Mouse (Mus musculus) 416B (cell line): ENCODE data around the gene Adra1b.

Experiments
- DNase-seq: peaks from one replicate; pipeline ENCODE4 v3.0.0; 2011; ENCODE audit warnings: low read depth

The Adra1b gene

DNA sequence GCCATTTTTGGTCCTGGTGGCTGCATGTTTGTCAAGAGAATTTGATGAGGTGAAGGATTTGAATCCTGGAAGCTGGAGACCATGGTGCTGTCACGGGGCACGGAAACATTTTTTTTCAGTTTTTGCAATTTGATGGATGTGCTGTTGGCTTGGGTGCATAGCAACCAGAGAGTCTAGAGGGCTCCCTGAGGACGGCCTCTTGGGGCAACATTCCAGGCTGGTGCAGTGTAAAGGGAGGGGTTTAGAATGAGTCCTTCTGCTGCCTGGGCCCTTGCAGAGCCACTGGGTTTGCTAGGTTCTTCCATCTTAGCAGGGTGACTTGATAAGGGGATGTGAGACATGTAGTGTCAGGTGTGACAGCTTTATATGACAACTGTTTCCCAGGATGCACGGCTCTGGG, 8.5 kb downstream of the Adra1b start:
- DNase-seq: no peak

DNA sequence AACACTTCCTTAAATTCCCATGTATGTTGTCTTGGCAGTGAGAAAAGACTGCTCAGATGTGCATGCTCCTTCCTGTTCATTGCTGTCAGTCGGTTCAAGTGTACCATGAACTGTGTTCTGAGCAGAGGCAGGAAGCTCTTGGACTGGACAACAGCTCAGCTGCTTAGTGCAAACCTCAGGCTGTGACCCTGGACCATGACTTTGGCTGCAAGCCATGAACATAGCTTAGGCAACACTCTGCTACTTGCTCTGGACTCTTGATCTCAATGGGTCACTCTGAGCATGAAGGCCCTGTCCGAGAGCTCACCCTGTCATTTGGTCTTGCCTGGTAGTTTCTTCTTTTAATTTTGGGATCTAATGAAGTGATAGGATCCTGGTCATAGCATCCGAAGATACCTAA, 9.6 kb downstream of the Adra1b start:
- no peak for DNase-seq

DNA sequence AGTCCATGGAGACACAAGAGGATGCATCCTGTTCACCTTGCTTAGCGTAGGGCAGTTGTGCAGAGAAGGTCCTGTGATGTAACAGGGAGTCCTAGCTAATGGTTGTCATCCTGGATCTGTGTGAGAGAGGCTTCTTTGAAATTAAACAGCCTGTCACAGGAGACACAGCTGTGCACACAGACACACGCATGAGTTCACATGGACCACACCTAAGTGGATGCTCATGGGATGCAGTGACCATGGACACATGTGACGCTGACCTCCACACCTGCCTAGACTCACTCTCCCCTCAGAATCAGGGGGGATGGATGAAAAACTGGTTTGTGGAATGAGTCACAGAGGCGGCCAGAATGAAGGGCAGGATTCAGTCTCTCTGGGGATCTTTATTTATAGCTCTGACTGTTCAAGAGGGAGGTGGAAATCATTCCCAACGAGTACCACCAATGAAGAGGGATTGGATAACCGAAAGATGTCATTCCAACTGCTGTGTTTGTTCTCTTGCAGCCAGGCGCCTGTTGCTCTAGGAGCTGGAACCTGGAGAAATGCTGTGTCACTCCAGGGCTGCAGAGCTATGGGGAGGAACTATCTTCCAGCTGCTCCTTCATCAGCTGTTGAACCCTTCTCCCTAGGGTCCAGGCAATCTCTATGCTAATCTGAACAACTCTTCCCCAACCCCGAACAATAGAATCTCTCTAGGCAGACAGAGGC, 11.6 kb downstream of the Adra1b start:
- DNase-seq: no peak

DNA sequence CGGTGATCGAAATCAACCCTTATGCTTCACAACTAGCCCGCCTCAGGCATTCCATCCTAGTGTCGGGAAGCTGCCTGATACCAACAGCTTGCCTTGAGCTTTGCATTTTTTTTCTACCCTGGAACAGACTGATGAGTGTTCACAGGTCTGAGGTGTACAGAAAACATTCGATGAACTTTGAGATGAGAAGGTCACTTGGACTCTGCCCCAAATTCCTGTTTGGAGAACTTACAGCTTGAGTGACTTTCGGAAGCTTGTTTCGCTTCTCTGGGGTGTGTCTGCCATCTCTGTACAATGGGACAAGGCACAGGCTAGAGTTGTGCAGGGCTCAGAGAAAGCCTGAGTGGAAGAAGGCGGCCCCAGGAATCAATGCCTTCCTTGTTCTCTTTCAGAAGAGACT, 12.3 kb downstream of the Adra1b start:
- DNase-seq: no peak

- DNase-seq: no peak
Observed at GRCm38 (mm10) chr11:43887597-43887996, 13.4 kb downstream of the Adra1b start.

- DNase-seq: no peak
Observed at GRCm38 (mm10) chr11:43884521-43884920, 16.5 kb downstream of the Adra1b start.

GRCm38 (mm10) chr11:43883641-43884181, 17.3 kb downstream of the Adra1b start:
- no peak for DNase-seq

DNA sequence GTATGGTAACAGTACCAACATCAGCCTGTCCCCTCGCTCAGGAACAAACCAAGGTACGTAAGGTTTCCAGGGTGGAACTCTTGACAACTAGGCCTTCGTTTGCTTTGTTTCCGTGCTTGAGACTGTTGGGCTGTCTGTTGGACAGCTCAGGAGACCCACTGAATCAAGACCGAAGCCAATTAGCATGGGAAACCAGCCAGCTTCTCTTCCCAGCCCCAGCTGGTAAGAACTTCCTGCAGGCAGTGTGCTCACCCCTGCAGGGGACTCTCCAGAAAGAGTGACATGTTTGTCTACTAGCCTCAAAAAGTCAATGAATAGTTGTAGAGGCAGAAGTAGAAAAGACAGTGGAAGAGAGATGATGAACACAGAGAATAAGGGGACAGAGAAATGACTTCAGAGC, 23.8 kb downstream of the Adra1b start:
- no peak for DNase-seq

DNA sequence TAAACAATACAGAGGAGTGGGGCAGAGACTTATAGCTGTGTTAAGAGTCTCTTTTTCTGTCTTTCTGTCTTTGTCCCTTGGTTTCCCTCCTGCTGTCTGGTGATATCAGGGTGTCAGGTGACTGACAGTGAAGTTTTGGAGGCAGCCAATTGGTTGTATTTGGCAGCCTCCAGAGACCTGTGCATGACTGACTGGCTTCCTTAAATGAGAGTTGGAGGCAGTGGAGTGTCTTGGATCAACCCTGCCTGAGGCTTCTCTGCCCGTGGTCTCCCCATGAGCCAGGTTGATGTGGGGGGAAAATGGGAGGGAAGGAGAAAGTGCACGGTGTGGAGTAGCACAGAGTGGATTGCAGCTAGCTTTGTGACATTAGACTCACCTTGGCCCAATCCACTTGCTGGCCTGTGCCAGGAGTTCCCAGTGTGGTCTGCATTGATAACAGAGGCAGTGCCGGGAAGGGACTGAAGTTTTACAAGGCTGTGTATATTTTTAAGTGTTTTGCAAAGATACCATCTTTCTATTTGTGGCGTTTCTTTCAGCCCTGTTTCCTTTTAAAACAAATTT, 33.2 kb downstream of the Adra1b start:
- no peak for DNase-seq

DNA sequence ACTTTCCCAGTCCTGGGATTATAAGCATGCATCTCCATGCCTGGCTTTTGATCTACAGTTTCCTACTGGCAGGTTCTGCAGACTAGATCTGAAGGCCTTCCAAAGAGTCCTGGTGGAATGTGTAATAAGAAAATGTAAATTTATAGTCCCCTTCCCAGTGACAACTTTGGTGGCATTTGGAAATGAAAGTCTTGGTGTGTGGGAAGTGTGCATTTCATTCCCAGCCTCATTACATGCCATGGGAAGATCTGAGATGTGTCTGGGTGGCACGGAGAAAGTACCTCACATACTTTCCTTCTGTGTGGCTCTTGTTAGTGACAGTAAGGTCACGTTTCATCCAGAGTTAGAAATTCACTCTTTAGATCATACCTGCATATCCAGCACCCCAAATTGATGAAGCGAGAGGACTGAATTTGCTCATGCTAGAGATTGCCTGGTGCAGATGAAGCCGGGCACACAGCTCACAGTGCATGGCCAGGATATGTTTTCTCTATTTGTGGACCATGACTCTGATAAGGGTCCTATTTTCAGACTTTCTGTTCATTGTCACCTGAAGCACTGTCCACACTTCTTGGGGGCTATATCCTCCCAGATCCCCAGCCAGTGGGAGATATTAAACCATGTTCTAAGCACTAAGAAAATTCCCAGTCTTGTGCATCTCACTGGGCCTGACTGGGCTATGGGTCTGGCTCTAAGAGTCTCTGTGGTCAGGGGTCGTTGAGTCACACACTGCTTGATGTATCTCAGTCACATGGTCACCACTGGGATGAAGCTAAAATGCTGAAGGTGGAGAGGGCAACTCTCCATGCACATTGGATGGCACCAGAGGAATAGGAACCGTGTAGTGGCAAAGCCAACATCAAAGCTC, 35.5 kb downstream of the Adra1b start:
- DNase-seq: no peak

DNA sequence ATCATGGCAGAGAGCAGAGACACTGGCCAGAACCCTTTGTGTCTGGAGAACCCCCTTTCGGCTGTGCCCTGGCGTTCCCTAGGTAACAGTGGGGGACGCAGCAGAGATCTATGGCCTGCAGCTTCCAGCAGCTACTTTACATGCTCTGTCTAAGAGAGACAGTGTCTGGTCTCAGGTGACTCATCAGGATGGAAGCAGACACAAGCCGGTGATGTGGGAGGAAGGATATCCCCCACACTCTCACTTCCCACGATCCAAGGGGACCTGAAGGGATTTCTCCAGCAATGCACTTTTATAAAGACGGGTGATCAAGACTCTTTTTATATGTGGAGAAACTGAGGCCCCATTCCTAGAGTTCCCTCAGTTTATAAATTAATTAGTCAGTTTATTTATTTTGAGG, 48.0 kb downstream of the Adra1b start:
- no peak for DNase-seq

DNA sequence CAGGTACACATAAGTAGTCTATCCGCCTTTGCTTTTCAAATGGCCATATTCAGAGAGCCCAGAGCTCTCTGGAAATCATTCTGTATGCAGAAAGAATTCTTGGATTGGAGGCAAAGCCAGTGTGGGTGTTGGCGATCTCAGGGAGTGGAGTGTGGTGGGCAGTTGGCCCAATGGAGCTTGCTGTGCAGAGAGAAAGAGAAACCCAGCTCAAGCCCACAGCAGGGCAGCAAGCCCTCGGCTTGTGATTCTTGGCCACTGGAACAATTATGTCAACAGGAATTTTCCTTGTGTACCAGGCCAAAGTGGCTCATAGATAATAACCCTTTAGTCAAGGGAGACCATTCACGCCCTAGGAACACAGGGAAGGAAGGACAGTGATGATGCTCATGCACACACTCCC, 53.0 kb downstream of the Adra1b start:
- DNase-seq: no peak

DNA sequence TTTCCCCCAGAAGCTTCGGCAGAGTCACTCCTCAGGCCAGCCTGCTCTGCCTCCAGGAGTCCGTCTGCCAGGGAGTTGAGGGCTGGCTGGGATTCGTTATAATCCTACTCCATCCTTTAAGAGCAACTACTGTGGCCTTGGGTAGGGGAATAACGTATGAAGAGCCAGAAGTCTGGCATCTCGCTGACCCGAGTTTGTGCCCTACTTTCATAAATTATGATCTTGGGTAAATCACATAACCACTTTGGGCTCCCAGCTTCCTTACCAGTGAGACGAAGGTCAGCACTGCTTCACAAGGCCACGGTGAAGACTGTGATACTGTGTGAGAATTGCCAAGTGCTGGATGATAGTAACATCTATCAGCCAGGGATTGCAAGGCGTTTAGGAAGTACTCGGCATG, 59.4 kb downstream of the Adra1b start:
- no peak for DNase-seq

- DNase-seq: no peak
Observed at GRCm38 (mm10) chr11:43840491-43840890, 60.5 kb downstream of the Adra1b start.

DNA sequence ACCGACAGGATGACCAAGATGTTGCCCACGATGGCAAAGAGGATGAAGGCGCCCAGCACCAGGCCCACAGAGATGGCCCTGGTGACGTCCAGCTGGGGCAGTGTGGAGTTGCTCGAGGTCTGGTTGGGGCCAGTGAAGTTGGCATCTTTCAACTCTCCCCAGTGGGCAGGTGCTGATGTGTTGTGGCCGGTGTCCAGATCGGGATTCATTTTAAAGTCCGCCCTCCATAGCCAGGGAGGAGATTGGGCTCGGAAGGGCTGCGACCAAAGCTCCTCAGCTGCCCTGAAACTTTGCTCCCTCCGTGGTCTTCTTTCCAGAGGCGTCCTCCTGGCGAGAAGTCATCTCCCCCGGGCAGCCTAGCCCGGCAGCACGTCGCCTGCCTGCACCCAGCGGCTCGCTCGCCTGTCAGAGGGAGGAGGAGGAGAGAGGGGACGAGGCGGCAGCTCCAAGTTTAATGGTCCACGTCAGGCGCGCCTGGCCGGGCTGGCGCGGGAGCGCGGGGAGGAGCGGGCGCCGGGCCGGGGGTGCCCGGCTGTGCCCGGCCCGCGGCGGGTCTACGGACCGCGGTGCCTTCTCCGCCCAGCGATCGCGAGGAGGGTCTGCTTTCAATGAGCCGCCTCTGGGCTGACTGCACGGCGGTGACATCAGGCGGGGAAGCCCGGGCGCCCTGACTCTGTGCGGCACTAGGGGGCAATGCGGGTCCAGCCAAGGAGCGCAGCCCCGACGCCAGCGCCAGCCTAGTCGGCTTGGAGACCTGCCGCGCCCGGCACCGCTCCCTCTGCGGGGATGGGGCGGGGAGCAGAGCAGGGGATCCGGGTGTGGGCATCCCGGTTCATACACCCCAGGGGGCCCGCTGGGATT, 64.9 kb downstream of the Adra1b start:
- DNase-seq: no peak

- DNase-seq: no peak
Observed at GRCm38 (mm10) chr11:43835456-43835855, 65.6 kb downstream of the Adra1b start.

DNA sequence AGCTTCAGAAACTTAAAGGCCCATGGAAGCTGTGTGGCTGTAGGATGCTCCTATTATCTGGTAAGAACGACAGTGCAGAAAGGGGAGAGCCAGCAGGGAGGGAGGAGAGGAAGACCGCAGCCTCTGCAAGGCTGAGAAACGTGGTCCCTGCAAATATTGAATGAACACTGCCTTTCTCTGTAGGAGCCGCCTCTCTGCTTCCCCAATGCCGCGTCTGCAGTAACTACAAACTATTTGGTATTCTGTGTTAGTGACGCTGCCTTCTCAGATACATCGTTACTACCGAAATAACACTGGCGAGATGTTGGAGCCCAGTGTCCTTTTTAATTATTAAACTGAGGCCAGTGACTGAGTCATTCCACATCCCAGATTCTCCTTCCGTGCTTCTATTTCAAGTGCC, 66.5 kb downstream of the Adra1b start:
- no peak for DNase-seq

DNA sequence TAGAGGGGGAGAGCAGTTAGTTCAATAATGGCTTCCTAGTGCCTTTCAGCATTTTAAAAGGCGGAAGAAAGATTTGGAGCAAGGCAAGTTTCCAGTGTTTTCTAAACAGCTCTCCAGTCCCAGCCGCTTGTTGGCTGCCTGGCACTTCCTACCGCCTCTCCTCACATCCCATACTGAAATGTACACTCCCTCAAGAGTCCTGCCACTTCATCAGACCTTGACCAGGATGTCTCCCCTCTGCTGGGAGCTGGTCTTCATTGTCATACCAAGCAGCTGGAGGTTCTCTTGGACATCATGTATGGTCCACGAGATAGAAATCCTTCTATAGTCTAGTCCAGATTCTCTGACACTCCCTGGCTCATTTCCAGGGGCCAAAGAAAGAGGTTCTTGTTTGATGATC, 69.5 kb downstream of the Adra1b start:
- DNase-seq: no peak

- DNase-seq: no peak
Observed at GRCm38 (mm10) chr11:43826769-43827168, 74.2 kb downstream of the Adra1b start.

DNA sequence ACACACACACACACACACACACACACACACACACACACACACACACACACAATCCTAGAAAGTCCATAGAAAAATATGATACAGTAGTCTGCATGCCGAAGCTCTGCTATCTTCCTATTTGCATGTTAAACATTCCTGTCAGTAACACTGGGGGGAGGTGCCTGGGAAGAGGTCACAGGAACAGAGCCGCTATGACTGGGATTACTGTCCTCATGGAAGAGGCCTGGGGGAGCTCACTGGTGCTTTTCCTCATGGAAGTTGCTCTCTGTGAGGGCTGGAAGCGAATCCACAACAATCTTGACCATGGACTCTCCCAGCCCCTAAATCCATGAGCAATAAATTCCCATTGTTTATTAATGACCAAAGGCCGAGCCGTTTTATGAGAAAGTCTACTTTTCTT, 77.7 kb downstream of the Adra1b start:
- no peak for DNase-seq

DNA sequence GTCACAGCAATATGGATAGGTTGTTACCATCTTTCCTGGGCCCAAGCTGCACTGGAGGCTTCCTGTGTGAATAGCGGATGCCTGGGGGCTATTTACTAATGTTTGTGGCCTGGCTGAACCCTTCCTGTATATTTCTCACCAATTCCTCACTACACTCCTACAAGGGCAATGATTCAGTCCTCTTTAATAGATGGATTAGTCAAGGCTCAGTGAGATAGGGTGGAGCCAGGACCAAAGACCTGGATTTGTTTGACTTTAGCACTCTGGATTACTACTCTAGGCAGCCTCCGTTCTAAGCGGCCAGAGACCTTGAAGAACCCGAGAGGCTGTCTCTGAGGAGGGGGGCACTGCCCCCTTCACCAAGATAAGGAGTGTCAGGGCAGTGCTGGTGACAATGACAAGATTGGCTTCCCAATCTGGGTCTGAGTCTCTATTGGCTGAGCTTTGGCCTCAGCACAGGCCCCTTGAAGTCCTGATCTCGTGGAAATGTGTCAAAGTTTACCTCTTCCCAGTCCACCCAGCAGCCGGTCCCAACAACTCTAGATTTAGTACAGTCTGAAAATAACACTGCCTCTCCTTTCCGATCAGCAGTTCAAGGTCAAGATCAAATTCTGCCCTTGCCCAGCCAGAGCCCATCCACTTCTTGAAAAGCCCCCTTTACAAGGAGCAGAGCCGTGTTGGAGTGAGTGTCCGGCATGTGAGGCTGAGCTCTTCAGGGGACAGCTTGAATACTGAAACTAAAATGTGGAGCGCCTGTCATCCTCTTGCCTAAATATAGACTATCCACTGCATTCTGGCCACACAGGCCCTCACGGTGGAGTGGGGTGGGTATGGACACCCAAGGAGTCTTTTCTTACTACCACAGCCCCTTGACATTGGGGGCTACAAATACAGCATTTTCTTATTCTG, 80.2 kb downstream of the Adra1b start:
- no peak for DNase-seq
